Mouse (Mus musculus) heart, embryonic 16.5 days (tissue): ENCODE data around the gene Fbxw21. TPM values are rescaled to one million over a fixed set of nuclear protein-coding genes. Genes with fewer than 3 reads are reported as not detected.
"Not testable (repeated sequence)": the region's sequence is repeated elsewhere in the genome, so short reads cannot be mapped to it uniquely, and the experiment has no call there.

Experiments used
- ATAC-seq: fragments of 200-750 bp; cut with Nextera tagmentation; replicated peaks from 2 replicates; pipeline ENCODE4 v1.8.0; 2017; ENCODE audit warnings: moderate number of reproducible peaks; ENCODE audit not compliant: insufficient read depth, low FRiP score; ENCODE audit errors: extremely low read depth
- H3K27ac ChIP-seq: fragments of 300-500 bp; sonication (generic); 2 replicates; pipeline ENCODE4 v1.5.1; 2014; ENCODE audit warnings: mild to moderate bottlenecking, low read length, control low read depth, moderate library complexity
- H3K27me3 ChIP-seq: fragments of 300-500 bp; sonication (generic); 2 replicates; pipeline ENCODE4 v1.6.1; 2014; ENCODE audit warnings: low read length, mixed read lengths; ENCODE audit not compliant: control insufficient read depth, insufficient read depth
- H3K36me3 ChIP-seq: fragments of 300-500 bp; sonication (generic); 2 replicates; pipeline ENCODE4 v1.6.1; 2014; ENCODE audit not compliant: control insufficient read depth, insufficient read depth
- H3K4me1 ChIP-seq: fragments of 300-500 bp; sonication (generic); 2 replicates; pipeline ENCODE4 v1.6.1; 2014; ENCODE audit warnings: low read length, mixed read lengths; ENCODE audit not compliant: control insufficient read depth, insufficient read depth
- H3K4me2 ChIP-seq: fragments of 300-500 bp; sonication (generic); 2 replicates; pipeline ENCODE4 v1.6.1; 2014; ENCODE audit warnings: low read depth, mild to moderate bottlenecking, control low read depth, low read length
- H3K4me3 ChIP-seq: fragments of 300-500 bp; sonication (generic); 2 replicates; pipeline ENCODE4 v1.5.1; 2014; ENCODE audit warnings: mild to moderate bottlenecking, control low read depth, low read length
- H3K9ac ChIP-seq: fragments of 300-500 bp; sonication (generic); 2 replicates; pipeline ENCODE4 v1.6.1; 2014; ENCODE audit warnings: low read length, control low read depth
- H3K9me3 ChIP-seq: fragments of 300-500 bp; sonication (generic); replicated peaks from 2 replicates; pipeline ENCODE4 v1.6.1; 2016; ENCODE audit warnings: low read length; ENCODE audit not compliant: control insufficient read depth
- WGBS: fragments of 180-500 bp; shearing (Covaris S2); extraction: QIAGEN DNeasy Blood & Tissue Kit; methylation state at CpG from one replicate; pipeline ENCODE4 v1.1.7; 2014; 5-methylcytosine and 5-hydroxymethylcytosine counted together
- polyA plus RNA-seq: library from polyadenylated mRNA; unstranded; fragments of >200 nt; fragmentation: Nextera tagmentation; extraction: Ambion mirVana; gene quantifications from 2 replicates; pipeline ENCODE4 v1.2.1, GENCODE M21; 2015

Fbxw21 gene
- not detected in 2 replicates for polyA plus RNA-seq

DNA sequence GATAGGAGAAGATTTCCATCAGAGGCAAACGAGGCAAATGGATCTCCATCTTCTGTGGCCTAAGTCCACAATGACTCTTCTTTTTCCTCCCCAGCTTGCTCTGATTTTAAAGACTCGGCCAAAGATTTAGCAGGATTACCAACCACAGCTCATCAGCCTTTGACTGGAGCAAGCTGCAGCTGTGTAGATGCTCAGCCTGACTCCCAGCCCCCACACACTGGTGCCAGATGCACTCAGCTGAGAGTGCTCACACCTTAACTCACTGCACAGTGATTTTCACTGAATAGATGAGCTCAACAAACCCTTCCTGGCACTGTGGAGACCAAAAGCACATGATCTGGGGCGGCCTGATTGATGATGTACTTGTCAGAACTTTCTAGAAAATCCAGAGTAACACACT is at the start of gene Fbxw21:
TSS of gene Fbxw21 (minus strand) at position 101 of the 400 bp plus-strand sequence.
- Histone ChIP-seq H3K4me1 (no peaks in the 10 kb centered on the region), H3K9ac (no peak within 1 kb of the TSS), H3K4me2 (no peak within 1 kb of the TSS), H3K27me3 (no peaks in the 10 kb centered on the region), H3K9me3 (no peaks in the 10 kb centered on the region), H3K36me3 (no peaks in the 10 kb centered on the region), H3K27ac (no peak within 1 kb of the TSS), H3K4me3 (no peak within 1 kb of the TSS)
- WGBS: 58% methylated on average over 3 of the region's 3 CpGs
- no peak for ATAC-seq

DNA sequence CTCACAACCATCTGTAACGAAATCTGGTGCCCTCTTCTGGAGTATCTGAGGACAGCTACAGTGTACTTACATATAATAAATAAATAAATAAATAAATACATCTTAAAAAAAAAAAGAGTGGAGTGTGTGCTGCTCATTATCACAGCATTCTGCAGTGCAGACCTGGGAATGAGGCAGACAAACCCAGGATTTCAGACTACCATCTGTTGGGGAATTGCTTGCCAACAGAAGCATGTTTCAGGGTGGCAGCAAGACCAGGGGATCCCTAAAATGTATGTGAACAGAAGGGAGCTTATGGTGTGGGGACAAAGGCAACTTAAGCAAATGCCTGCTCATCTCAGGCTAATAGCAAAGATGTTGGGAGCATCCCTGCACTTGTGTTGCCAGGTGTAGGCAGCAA is 39.5 kb upstream of the Fbxw21 start:
- not testable (repeated sequence) for H3K27ac ChIP-seq, H3K27me3 ChIP-seq, H3K4me3 ChIP-seq, H3K9me3 ChIP-seq, H3K9ac ChIP-seq, H3K36me3 ChIP-seq, ATAC-seq, H3K4me2 ChIP-seq, H3K4me1 ChIP-seq
- 64% methylated on average over 1 of the region's 1 CpGs for WGBS

DNA sequence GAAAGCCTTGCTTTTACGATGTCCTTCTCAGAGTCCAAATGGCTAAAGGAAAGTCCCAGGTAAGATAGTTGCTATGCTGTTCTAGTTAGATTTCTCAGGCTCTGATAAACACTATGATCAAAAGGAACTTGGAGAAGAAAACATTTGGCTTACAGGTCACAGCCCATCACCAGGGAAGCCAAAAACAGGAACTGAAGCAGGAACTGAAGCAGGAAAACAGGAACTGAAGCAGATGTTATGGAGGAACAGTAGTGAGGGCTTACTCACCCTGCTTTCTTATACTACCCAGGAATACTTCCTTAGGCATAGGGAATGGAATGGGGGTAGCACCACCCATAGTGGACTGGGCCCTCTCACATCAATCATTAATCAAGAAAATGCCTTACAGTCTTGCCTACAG is 38.5 kb upstream of the Fbxw21 start:
- Histone ChIP-seq H3K9ac (no peak overlapping the region), H3K27me3 (no peaks in the 10 kb centered on the region), H3K4me2 (no peak overlapping the region), H3K36me3 (no peaks in the 10 kb centered on the region), H3K4me1 (no peaks in the 10 kb centered on the region), H3K4me3 (no peak overlapping the region), H3K9me3 (no peaks in the 10 kb centered on the region), H3K27ac (no peak overlapping the region)
- ATAC-seq: no peak
- 85% methylated on average over 1 of the region's 1 CpGs for WGBS

DNA sequence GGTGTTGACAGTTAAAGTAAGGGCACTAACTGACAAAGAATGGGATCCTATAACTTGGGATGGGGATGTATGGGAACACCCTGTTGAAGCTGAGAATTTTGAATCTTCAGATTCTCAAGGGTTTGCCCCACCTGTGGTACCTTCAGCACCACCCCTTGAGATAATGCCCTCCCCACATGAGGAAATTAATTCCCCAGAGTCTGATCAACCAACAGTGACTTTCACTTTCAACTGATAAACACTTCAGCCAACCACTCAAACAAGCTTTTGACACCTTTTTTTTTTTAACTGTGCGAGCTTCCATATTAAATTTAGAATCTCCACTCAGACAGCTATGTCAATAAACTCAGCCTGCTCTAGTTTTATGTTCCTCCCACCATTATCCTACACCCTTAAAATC is 37.5 kb upstream of the Fbxw21 start:
- Histone ChIP-seq H3K27me3 (no peaks in the 10 kb centered on the region), H3K4me3 (no peak overlapping the region), H3K4me2 (no peak overlapping the region), H3K36me3 (no peaks in the 10 kb centered on the region), H3K9ac (no peak overlapping the region), H3K27ac (no peak overlapping the region), H3K9me3 (no peaks in the 10 kb centered on the region), H3K4me1 (no peaks in the 10 kb centered on the region)
- ATAC-seq: no peak
- WGBS: 18% methylated on average over 1 of the region's 1 CpGs

DNA sequence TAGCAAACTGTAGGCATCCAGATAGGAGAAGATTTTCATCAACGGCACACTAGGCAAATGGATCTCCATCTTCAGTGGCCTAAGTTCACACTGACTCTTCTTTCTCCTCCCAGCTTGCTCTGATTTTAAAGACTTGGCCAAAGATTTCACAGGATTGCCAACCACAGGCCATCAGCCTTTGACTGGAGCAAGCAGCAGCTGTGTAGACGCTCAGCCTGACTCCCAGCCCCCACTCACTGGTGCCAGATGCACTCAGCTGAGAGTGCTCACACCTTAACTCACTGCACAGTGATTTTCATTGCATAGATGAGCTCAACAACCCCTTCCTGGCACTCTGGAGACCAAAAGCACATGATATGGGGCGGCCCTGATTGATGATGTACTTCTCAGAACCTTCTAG is 34.0 kb upstream of the Fbxw21 start, which contains the start of gene Fbxw13:
TSS of gene Fbxw13 (minus strand) at position 101 of the 400 bp plus-strand sequence.
- not testable (repeated sequence) for H3K4me1 ChIP-seq, H3K9me3 ChIP-seq, H3K27me3 ChIP-seq, H3K36me3 ChIP-seq, H3K9ac ChIP-seq, H3K27ac ChIP-seq, ATAC-seq, H3K4me3 ChIP-seq, H3K4me2 ChIP-seq
- WGBS: 64% methylated on average over 3 of the region's 3 CpGs

DNA sequence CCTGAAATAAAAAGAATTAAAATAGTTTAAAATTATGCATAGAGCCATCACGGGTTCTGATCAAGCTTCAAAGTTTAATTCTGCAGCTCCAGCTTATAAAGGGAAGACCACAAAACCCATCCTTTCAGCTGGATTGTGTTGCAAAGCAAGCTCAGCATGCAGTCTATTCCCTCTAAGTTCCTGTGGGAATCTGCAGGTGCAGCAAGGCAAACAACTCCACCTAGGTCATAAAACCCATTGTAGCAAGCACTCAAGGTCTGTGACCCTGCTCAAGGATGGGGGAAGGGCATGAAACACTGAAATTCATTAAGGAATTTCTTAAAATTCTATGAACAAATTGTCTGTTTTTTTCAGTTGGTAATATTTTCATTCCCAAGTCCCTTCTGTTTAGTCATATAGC is 15.4 kb upstream of the Fbxw21 start:
- H3K27me3 ChIP-seq: no peaks in the 10 kb centered on the region
- no peak overlapping the region for H3K4me2 ChIP-seq
- peaks cover 2% of the 10 kb centered on the region for H3K9me3 ChIP-seq
- H3K4me1 ChIP-seq: no peaks in the 10 kb centered on the region
- ATAC-seq: no peak
- no peak overlapping the region for H3K4me3 ChIP-seq
- 58% methylated on average over 1 of the region's 1 CpGs for WGBS
- no peaks in the 10 kb centered on the region for H3K36me3 ChIP-seq
- H3K9ac ChIP-seq: no peak overlapping the region
- no peak overlapping the region for H3K27ac ChIP-seq

DNA sequence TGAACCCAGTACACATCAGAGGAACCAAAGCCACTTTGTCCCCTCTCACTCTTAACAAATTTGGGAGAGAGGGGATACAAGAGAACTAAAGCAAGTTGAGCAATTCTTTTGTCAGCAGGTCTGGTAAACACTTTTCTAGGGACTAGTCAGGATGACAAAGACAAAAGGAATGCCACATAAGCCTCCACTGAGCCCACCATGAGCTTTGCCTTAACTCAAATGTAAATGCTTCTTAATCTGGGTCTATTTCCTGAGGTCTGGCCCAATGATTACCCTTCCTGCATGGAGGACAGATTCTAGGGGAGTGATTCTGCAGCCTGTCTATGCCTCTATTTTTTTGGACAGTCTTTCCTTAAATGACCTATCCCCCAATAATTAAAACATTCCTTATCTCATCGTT is 14.5 kb upstream of the Fbxw21 start:
- Histone ChIP-seq H3K4me3 (no peak overlapping the region), H3K9ac (no peak overlapping the region), H3K27ac (no peak overlapping the region), H3K27me3 (no peaks in the 10 kb centered on the region), H3K36me3 (no peaks in the 10 kb centered on the region), H3K4me1 (no peaks in the 10 kb centered on the region), H3K9me3 (peaks cover 2% of the 10 kb centered on the region), H3K4me2 (no peak overlapping the region)
- no peak for ATAC-seq
- WGBS: 83% methylated on average over 1 of the region's 1 CpGs

DNA sequence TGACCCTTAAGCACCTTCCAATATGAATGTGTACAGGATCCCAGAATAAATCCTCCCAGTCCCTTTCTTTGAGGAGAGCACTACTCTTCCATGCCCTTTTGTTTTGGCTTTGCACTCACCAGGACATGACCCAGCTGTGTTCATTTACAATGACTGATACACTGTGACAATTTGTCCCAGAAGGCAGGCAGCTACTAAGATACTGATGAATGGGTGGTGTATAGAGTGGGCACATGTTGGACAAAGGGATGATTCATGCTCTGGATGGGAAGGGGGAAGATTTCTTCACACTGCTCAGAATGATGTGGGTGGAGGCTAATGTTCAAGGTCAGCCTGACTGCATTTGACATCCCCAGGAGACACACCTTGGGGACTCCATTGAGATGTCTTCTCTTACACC is 5.5 kb upstream of the Fbxw21 start:
- Histone ChIP-seq H3K27me3 (no peaks in the 10 kb centered on the region), H3K4me3 (no peak overlapping the region)
- ATAC-seq: no peak

DNA sequence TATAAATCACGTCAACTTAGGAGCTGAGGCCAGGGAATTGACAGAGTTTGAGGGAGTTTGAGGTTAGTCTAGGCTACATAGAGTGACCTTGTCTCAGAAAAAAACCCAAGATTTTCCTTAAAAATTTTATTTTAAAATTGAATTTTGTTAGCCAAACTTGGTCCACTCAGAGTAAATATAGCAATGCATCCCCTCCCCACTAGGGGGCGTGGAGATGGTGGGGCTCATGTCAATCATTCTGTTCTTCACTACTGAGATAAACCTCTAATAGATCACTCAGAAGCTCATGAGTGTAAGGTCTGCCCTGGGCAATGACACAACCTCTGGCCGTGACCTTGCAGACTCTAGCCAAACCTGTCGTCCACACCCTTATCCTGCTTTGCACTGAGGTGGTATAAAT is 21.4 kb downstream of the Fbxw21 start:
- H3K9me3 ChIP-seq, H3K4me2 ChIP-seq, H3K4me1 ChIP-seq, H3K27ac ChIP-seq, H3K9ac ChIP-seq, H3K27me3 ChIP-seq, H3K36me3 ChIP-seq, ATAC-seq, H3K4me3 ChIP-seq: not testable (repeated sequence)
- 63% methylated on average over 4 of the region's 4 CpGs for WGBS

More for the DNA sequence above, 5.5 kb upstream of the Fbxw21 start:
- no peaks in the 10 kb centered on the region for H3K4me1 ChIP-seq
- no peaks in the 10 kb centered on the region; the same call in 1 of the 2 replicates for H3K9me3 ChIP-seq
- no peak overlapping the region for H3K9ac ChIP-seq
- no peak overlapping the region for H3K27ac ChIP-seq
- no peak overlapping the region for H3K4me2 ChIP-seq
- H3K36me3 ChIP-seq: no peaks in the 10 kb centered on the region

DNA sequence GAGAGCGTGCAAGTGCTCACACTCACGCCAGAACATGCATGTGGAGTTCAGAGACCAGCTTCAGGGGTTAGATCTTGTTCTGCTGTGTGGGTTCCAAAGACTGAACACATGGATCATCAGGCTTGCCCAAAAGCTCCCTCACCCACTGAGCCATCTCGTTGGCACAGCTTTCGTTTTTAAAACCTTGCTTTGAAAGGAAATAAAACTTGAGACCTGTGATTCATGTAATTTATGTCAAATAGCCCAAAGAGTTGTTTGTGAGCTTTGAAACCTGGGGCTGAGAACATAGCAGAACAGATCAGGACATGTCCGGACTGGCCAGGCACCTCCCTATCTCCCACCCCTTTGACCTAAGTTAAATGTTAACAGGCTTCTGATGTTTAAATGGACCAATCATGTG is 31.8 kb downstream of the Fbxw21 start:
- no peak for ATAC-seq
- no peak overlapping the region for H3K9ac ChIP-seq
- no peak overlapping the region for H3K4me2 ChIP-seq
- no peak overlapping the region for H3K27ac ChIP-seq
- H3K4me3 ChIP-seq: no peak overlapping the region
- 88% methylated on average over 5 of the region's 5 CpGs for WGBS
- H3K4me1 ChIP-seq: no peaks in the 10 kb centered on the region
- H3K27me3 ChIP-seq: no peaks in the 10 kb centered on the region
- H3K36me3 ChIP-seq: no peaks in the 10 kb centered on the region
- H3K9me3 ChIP-seq: no peaks in the 10 kb centered on the region
